Mouse (Mus musculus): ENCODE results near the gene Col6a4.

Col6a4 gene

DNA sequence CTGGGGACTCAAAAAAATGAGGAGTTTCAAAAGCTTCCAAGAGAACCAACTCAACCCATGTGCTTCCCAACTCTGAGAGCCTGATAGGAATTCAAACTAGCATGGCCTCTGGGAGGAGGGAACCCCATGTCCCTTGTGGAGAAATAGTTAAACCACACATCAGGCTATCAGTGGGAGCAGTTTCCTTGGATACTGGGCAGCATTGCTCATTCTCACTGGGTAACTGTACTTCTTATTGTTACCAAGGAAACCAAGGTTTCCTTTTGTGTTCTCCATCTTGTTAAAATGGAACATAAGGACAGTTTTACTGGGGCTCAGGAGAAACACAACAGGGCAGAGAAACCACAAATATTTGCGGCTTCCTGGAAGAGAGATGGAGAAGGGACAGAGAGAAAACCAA is 146.8 kb downstream of the Col6a4 start:
- DNase-seq, result no peak

- no peak for DNase-seq
Measured at GRCm38 (mm10) chr9:105947577-105947976, 149.0 kb downstream of the Col6a4 start.

All from thymus, postnatal 4 days (tissue).